Comparison of ENCODE assay signal across 7 mouse cellular contexts in the genomic region with DNA sequence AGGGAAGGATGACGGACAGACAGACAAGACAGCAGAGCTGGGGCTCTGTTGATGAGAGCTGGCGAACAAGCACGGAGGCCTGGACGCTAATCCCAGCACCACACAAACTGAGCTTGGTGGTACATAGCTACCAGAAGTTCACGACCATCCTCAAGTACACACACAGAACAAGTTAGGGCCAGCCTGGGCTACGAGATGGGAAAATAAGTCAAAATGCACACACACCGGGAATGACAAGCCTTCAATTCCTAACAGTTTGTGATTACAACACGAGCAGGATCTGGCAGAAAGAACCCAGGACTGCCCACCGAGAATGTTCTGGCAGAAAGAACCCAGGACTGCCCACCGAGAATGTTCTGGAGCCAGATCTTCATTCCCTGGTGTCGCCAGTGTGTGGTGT. TPM values are rescaled to one million over a fixed set of nuclear protein-coding genes. Genes with fewer than 3 reads are reported as not detected.
A peak's percentile ranks its signal among the peaks of the same experiment; 100 is the strongest.
DNase-seq lines count a peak whose midpoint lies in the region.

No protein-coding gene starts in this region.

- intact Hi-C loops in gastrocnemius, postnatal 36 days (cut with DNase I), result loop anchor here (5.0 kb wide), 1 partner anchor 164 kb away; no protein-coding TSS in a partner anchor

- DNase-seq in gastrocnemius, postnatal 25 days, result peak; percentile 1
- DNase-seq in gastrocnemius, postnatal 36 days, result no peak
- peak; percentile 2 to 3 for DNase-seq in layer of hippocampus, adult 8-10 months (ENCODE audit: low spot score in 2 of 2)
- DNase-seq in layer of hippocampus, adult 9-10 months (ENCODE audit: low spot score), result no peak
- DNase-seq in cerebellum, adult 9-10 months, result peak; percentile 38
- DNase-seq in cerebellum, postnatal 25 days, result peak; percentile 7 to 14
- DNase-seq in liver, result no peak

RNA-seq across cellular contexts. Expression of a gene that starts 51.0 kb away (rescaled TPM):
- total RNA-seq in gastrocnemius, postnatal 25 days (2021), result 1 to 10 TPM; 9.8 to 10.0 TPM
- 1 to 10 TPM; 6.9 TPM for total RNA-seq in gastrocnemius, postnatal 36 days (2021)
- 10 to 100 TPM; 34.6 to 43.0 (median 39.7) TPM for total RNA-seq in layer of hippocampus, adult 8-10 months (2022)

RNA-seq across cellular contexts. Expression of a gene that starts 57.6 kb away (rescaled TPM):
- 1 to 10 TPM; 4.2 to 5.5 TPM for total RNA-seq in gastrocnemius, postnatal 25 days (2021)
- 1 to 10 TPM; 3.4 to 3.7 TPM for total RNA-seq in gastrocnemius, postnatal 36 days (2021)
- 1 to 10 TPM; 1.7 to 2.2 (median 1.7) TPM for total RNA-seq in layer of hippocampus, adult 8-10 months (2022)

Comparison
In these comparisons a context has a peak if more than half of its experiments do, and no peak if none do; other contexts are left out.
1. DNase-seq: peak in gastrocnemius, postnatal 25 days (single experiment), layer of hippocampus, adult 8-10 months (2 of 2), cerebellum, adult 9-10 months (single experiment) and cerebellum, postnatal 25 days (2 of 2); none in gastrocnemius, postnatal 36 days (0 of 2), layer of hippocampus, adult 9-10 months (single experiment) and liver (single experiment).